Mouse (Mus musculus) cerebellum, adult 11 months (tissue): ENCODE results near the gene Gfod1.

Experiments used
- DNase-seq: peaks from one replicate; pipeline ENCODE4 v3.0.0; 2022

Gfod1 gene

GRCm38 (mm10) chr13:43297526-43297925 is 6.4 kb downstream of the Gfod1 start:
- peak; percentile 65 for DNase-seq

- DNase-seq, result peak; percentile 16
These were observed 7.7 kb downstream of the Gfod1 start for GRCm38 (mm10) chr13:43296140-43296805.

GRCm38 (mm10) chr13:43295684-43296083 is 8.3 kb downstream of the Gfod1 start:
- DNase-seq, result peak; percentile 4

GRCm38 (mm10) chr13:43294957-43295590 is 8.9 kb downstream of the Gfod1 start:
- DNase-seq, result peak; percentile 25

- peak; percentile 7 for DNase-seq
These were observed 11.1 kb downstream of the Gfod1 start for GRCm38 (mm10) chr13:43292892-43293291.

- DNase-seq, result peak; percentile 16
These were observed 14.9 kb downstream of the Gfod1 start for GRCm38 (mm10) chr13:43289076-43289475.

- DNase-seq, result peak; percentile 28
These were observed 15.5 kb downstream of the Gfod1 start for GRCm38 (mm10) chr13:43288444-43288843.

GRCm38 (mm10) chr13:43288026-43288425 is 15.9 kb downstream of the Gfod1 start:
- DNase-seq, result peak; percentile 35

- DNase-seq, result peak; percentile 8
These were observed 17.1 kb downstream of the Gfod1 start for GRCm38 (mm10) chr13:43286836-43287235.

- peak; percentile 80 for DNase-seq
These were observed 19.2 kb downstream of the Gfod1 start for GRCm38 (mm10) chr13:43284711-43285151.

GRCm38 (mm10) chr13:43273906-43274305 is 30.1 kb downstream of the Gfod1 start:
- no peak for DNase-seq

GRCm38 (mm10) chr13:43272303-43273135 is 31.5 kb downstream of the Gfod1 start:
- no peak for DNase-seq

GRCm38 (mm10) chr13:43271481-43271880 is 32.5 kb downstream of the Gfod1 start:
- DNase-seq, result peak; percentile 78

GRCm38 (mm10) chr13:43270220-43270597 is 33.8 kb downstream of the Gfod1 start:
- no peak for DNase-seq

GRCm38 (mm10) chr13:43269460-43270219 is 34.3 kb downstream of the Gfod1 start:
- DNase-seq, result no peak

- no peak for DNase-seq
These were observed 35.2 kb downstream of the Gfod1 start for GRCm38 (mm10) chr13:43268539-43269327.

- DNase-seq, result no peak
These were observed 36.1 kb downstream of the Gfod1 start for GRCm38 (mm10) chr13:43267902-43268301.

GRCm38 (mm10) chr13:43267216-43267615 is 36.8 kb downstream of the Gfod1 start:
- no peak for DNase-seq

GRCm38 (mm10) chr13:43266333-43266732 is 37.6 kb downstream of the Gfod1 start:
- no peak for DNase-seq

- DNase-seq, result no peak
These were observed 38.9 kb downstream of the Gfod1 start for GRCm38 (mm10) chr13:43265116-43265515.

GRCm38 (mm10) chr13:43263646-43264045 is 40.3 kb downstream of the Gfod1 start:
- DNase-seq, result no peak
